Mouse (Mus musculus) stomach, embryonic 15.5 days (tissue): ENCODE measurements around the gene Plagl2. TPM values are rescaled to one million over a fixed set of nuclear protein-coding genes. Genes with fewer than 3 reads are reported as not detected.

ENCODE experiments used
- ATAC-seq: fragments of 200-750 bp; cut with Nextera tagmentation; 2 replicates; pipeline ENCODE4 v1.8.0; 2017; ENCODE audit warnings: low read depth, moderate number of reproducible peaks, moderate TSS enrichment; ENCODE audit not compliant: insufficient read depth, low FRiP score
- H3K27ac ChIP-seq: fragments of 300-500 bp; sonication (generic); 2 replicates; pipeline ENCODE4 v1.5.1; 2015; ENCODE audit warnings: mild to moderate bottlenecking, inconsistent platforms
- H3K27me3 ChIP-seq: fragments of 300-500 bp; sonication (generic); replicated peaks from 2 replicates; pipeline ENCODE4 v1.6.1; 2015; ENCODE audit warnings: inconsistent platforms
- H3K36me3 ChIP-seq: fragments of 300-500 bp; sonication (generic); 2 replicates; pipeline ENCODE4 v1.6.1; 2015; ENCODE audit warnings: inconsistent platforms
- H3K4me1 ChIP-seq: fragments of 300-500 bp; sonication (generic); 2 replicates; pipeline ENCODE4 v1.6.1; 2015; ENCODE audit warnings: inconsistent platforms
- H3K4me2 ChIP-seq: fragments of 300-500 bp; sonication (generic); 2 replicates; pipeline ENCODE4 v1.6.1; 2015; ENCODE audit warnings: mild to moderate bottlenecking, inconsistent platforms
- H3K4me3 ChIP-seq: fragments of 300-500 bp; sonication (generic); replicated peaks from 2 replicates; pipeline ENCODE4 v1.5.1; 2015; ENCODE audit warnings: inconsistent platforms
- H3K9ac ChIP-seq: fragments of 300-500 bp; sonication (generic); 2 replicates; pipeline ENCODE4 v1.6.1; 2015; ENCODE audit warnings: inconsistent platforms
- H3K9me3 ChIP-seq: fragments of 300-500 bp; sonication (generic); 2 replicates; pipeline ENCODE4 v1.6.1; 2016; ENCODE audit warnings: inconsistent platforms
- WGBS: fragments of 180-500 bp; shearing (Covaris S2); methylation state at CpG from one replicate; pipeline ENCODE4 v1.1.7; 2015; 5-methylcytosine and 5-hydroxymethylcytosine counted together
- polyA plus RNA-seq: library from polyadenylated mRNA; unstranded; fragments of >200 nt; fragmentation: Nextera tagmentation; extraction: Ambion mirVana; gene quantifications from 2 replicates; pipeline ENCODE4 v1.2.1, GENCODE M21; 2015

Gene Plagl2
- polyA plus RNA-seq, 1 experiment from 2014 or later = 20.5 TPM

GRCm38 (mm10) chr2:153213351-153213750, 27.9 kb downstream of the Plagl2 start:
- Histone ChIP-seq H3K4me2 (no peak overlapping the region), H3K4me1 (no peaks in the 10 kb centered on the region), H3K9ac (no peak overlapping the region), H3K27me3 (no peaks in the 10 kb centered on the region), H3K4me3 (no peak overlapping the region), H3K27ac (no peak overlapping the region), H3K36me3 (peaks cover 14% of the 10 kb centered on the region), H3K9me3 (no peaks in the 10 kb centered on the region)
- no peak for ATAC-seq
- WGBS = 71% methylated on average over 4 of the region's 4 CpGs

- Histone ChIP-seq H3K27me3 (no peaks in the 10 kb centered on the region), H3K4me3 (no peak overlapping the region), H3K4me1 (no peaks in the 10 kb centered on the region), H3K27ac (no peak overlapping the region), H3K36me3 (peaks cover 18% of the 10 kb centered on the region), H3K9ac (no peak overlapping the region), H3K9me3 (no peaks in the 10 kb centered on the region), H3K4me2 (no peak overlapping the region)
- ATAC-seq = no peak
- WGBS = 91% methylated on average over 5 of the region's 5 CpGs
Measured at GRCm38 (mm10) chr2:153211451-153211850, 29.8 kb downstream of the Plagl2 start.

- H3K27ac ChIP-seq = no peak overlapping the region
- no peaks in the 10 kb centered on the region for H3K9me3 ChIP-seq
- H3K9ac ChIP-seq = no peak overlapping the region
- no peak overlapping the region for H3K4me2 ChIP-seq
- H3K27me3 ChIP-seq = no peaks in the 10 kb centered on the region
- H3K4me1 ChIP-seq = no peaks in the 10 kb centered on the region
- peaks cover 20% of the 10 kb centered on the region for H3K36me3 ChIP-seq
- WGBS = 85% methylated on average over 5 of the region's 5 CpGs
- no peak overlapping the region for H3K4me3 ChIP-seq
- ATAC-seq = no peak
Measured at GRCm38 (mm10) chr2:153209286-153209685, 31.9 kb downstream of the Plagl2 start.

GRCm38 (mm10) chr2:153208149-153208548, 33.1 kb downstream of the Plagl2 start:
- no peaks in the 10 kb centered on the region for H3K27me3 ChIP-seq
- no peak overlapping the region for H3K4me3 ChIP-seq
- no peak overlapping the region for H3K9ac ChIP-seq
- no peak overlapping the region for H3K27ac ChIP-seq
- H3K4me2 ChIP-seq = no peak overlapping the region
- 93% methylated on average over 2 of the region's 2 CpGs for WGBS
- H3K4me1 ChIP-seq = no peaks in the 10 kb centered on the region
- peaks cover 25% of the 10 kb centered on the region for H3K36me3 ChIP-seq
- no peaks in the 10 kb centered on the region for H3K9me3 ChIP-seq
- no peak for ATAC-seq

- WGBS = 68% methylated on average over 1 of the region's 1 CpGs
- Histone ChIP-seq H3K4me3 (no peak overlapping the region), H3K27me3 (no peaks in the 10 kb centered on the region), H3K9me3 (no peaks in the 10 kb centered on the region), H3K4me1 (no peaks in the 10 kb centered on the region), H3K27ac (no peak overlapping the region), H3K4me2 (no peak overlapping the region), H3K9ac (no peak overlapping the region), H3K36me3 (peaks cover 33% of the 10 kb centered on the region)
- no peak for ATAC-seq
Measured at GRCm38 (mm10) chr2:153202766-153203165, 38.5 kb downstream of the Plagl2 start.

GRCm38 (mm10) chr2:153199114-153199513, 42.1 kb downstream of the Plagl2 start:
- H3K36me3 ChIP-seq = peaks cover 54% of the 10 kb centered on the region
- no peak for ATAC-seq
- no peaks in the 10 kb centered on the region for H3K9me3 ChIP-seq
- no peak overlapping the region for H3K4me3 ChIP-seq
- H3K4me1 ChIP-seq = no peaks in the 10 kb centered on the region
- no peak overlapping the region for H3K27ac ChIP-seq
- H3K27me3 ChIP-seq = no peaks in the 10 kb centered on the region
- no peak overlapping the region for H3K9ac ChIP-seq
- no peak overlapping the region for H3K4me2 ChIP-seq
- WGBS = 78% methylated on average over 2 of the region's 2 CpGs

GRCm38 (mm10) chr2:153198485-153198884, 42.7 kb downstream of the Plagl2 start:
- Histone ChIP-seq H3K27ac (no peak overlapping the region), H3K4me3 (no peak overlapping the region), H3K4me1 (no peaks in the 10 kb centered on the region), H3K9ac (no peak overlapping the region), H3K4me2 (no peak overlapping the region), H3K27me3 (no peaks in the 10 kb centered on the region), H3K9me3 (no peaks in the 10 kb centered on the region), H3K36me3 (peaks cover 56% of the 10 kb centered on the region)
- 66% methylated on average over 5 of the region's 5 CpGs for WGBS
- ATAC-seq = no peak

GRCm38 (mm10) chr2:153194255-153194654, 47.0 kb downstream of the Plagl2 start:
- 90% methylated on average over 3 of the region's 3 CpGs for WGBS

GRCm38 (mm10) chr2:153191242-153191641, 50.0 kb downstream of the Plagl2 start:
- Histone ChIP-seq H3K4me1 (no peaks in the 10 kb centered on the region), H3K27me3 (no peaks in the 10 kb centered on the region), H3K4me2 (no peak overlapping the region), H3K9ac (no peak overlapping the region), H3K27ac (no peak overlapping the region), H3K4me3 (no peak overlapping the region), H3K9me3 (no peaks in the 10 kb centered on the region), H3K36me3 (peaks cover 63% of the 10 kb centered on the region)
- no peak for ATAC-seq
- 85% methylated on average over 2 of the region's 2 CpGs for WGBS

More at GRCm38 (mm10) chr2:153194255-153194654, 47.0 kb downstream of the Plagl2 start:
- Histone ChIP-seq H3K36me3 (peaks cover 56% of the 10 kb centered on the region), H3K27ac (no peak overlapping the region), H3K27me3 (no peaks in the 10 kb centered on the region), H3K9ac (no peak overlapping the region), H3K4me2 (no peak overlapping the region), H3K4me1 (no peaks in the 10 kb centered on the region), H3K4me3 (no peak overlapping the region), H3K9me3 (no peaks in the 10 kb centered on the region)
- 0 out of 2 replicates have a peak, but pooled peaks have one; percentile 42 for ATAC-seq

- Histone ChIP-seq H3K36me3 (peaks cover 56% of the 10 kb centered on the region), H3K27ac (no peak overlapping the region), H3K4me2 (no peak overlapping the region), H3K9ac (no peak overlapping the region), H3K27me3 (no peaks in the 10 kb centered on the region), H3K4me1 (no peaks in the 10 kb centered on the region), H3K4me3 (no peak overlapping the region), H3K9me3 (no peaks in the 10 kb centered on the region)
- no peak for ATAC-seq
- 75% methylated on average over 2 of the region's 2 CpGs for WGBS
Measured at GRCm38 (mm10) chr2:153187848-153188247, 53.4 kb downstream of the Plagl2 start.

GRCm38 (mm10) chr2:153186176-153186591, 55.0 kb downstream of the Plagl2 start:
- Histone ChIP-seq H3K9ac (no peak overlapping the region), H3K27me3 (no peaks in the 10 kb centered on the region), H3K4me3 (no peak overlapping the region), H3K27ac (no peak overlapping the region), H3K36me3 (peaks cover 59% of the 10 kb centered on the region), H3K4me1 (no peaks in the 10 kb centered on the region), H3K9me3 (no peaks in the 10 kb centered on the region), H3K4me2 (no peak overlapping the region)
- ATAC-seq = peak; percentile 75; the same call in 1 of the 2 replicates
- WGBS = 64% methylated on average over 2 of the region's 2 CpGs

GRCm38 (mm10) chr2:153179961-153180360, 61.3 kb downstream of the Plagl2 start:
- Histone ChIP-seq H3K27me3 (no peaks in the 10 kb centered on the region), H3K27ac (no peak overlapping the region), H3K9ac (no peak overlapping the region), H3K4me3 (no peak overlapping the region), H3K4me2 (no peak overlapping the region), H3K4me1 (no peaks in the 10 kb centered on the region), H3K36me3 (peaks cover 28% of the 10 kb centered on the region), H3K9me3 (no peaks in the 10 kb centered on the region)
- 84% methylated on average over 3 of the region's 3 CpGs for WGBS
- ATAC-seq = no peak
